Mouse (Mus musculus) right cerebral cortex, postnatal 25 days (tissue): ENCODE results near the gene Ppm1f.
"Not testable (repeated sequence)": the region's sequence is repeated elsewhere in the genome, so short reads cannot be mapped to it uniquely, and the experiment has no call there.

Experiments
- DNase-seq: peaks from one replicate; pipeline ENCODE4 v3.0.0; 2022

Gene Ppm1f

DNA sequence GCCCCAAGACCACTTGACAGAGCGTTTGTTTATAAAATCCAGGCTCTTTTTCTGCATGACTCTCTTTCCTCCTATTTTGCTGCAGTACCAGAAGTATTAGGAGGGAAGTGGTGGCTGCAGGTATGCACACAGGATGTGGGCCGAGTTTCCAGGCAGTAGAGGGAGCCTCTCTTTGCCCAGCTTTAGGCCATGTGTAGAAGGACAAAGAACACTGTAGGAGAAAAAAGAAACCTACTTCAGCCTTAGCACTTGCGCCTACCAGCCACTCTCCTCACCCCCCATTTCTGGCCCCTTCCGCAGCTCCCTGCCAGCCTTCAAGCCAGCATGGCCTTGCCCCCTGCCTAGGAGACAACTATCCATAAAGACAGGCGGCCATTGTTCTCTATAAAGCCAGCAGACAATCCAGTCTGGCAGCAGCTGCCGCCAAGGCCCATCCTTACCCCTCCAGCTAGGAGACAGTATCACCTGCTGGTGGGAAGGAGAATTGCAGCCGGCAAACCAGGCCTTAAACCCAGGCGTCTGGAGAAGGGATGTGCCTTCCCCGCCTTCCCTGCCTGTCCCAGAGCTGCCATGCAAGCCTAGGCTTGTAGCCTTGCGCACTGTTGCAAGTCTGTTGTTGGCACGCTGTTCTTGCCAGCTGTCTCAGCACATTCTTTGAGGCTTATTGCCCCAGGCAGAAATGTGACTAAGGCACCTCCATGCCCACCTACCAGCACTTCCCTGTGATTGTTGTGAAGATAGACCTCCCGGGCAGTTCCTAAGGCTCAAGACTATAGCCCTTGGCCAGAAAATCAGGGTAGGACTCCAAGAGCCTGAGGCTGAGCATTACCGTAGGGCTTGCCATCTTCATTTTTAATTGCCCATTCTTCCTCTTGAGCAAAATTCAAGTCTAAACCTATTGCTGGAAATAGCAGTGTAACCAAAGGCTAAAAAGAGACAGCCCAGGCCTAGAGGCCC, 15.7 kb downstream of the Ppm1f start:
- DNase-seq, result peak; percentile 73

DNA sequence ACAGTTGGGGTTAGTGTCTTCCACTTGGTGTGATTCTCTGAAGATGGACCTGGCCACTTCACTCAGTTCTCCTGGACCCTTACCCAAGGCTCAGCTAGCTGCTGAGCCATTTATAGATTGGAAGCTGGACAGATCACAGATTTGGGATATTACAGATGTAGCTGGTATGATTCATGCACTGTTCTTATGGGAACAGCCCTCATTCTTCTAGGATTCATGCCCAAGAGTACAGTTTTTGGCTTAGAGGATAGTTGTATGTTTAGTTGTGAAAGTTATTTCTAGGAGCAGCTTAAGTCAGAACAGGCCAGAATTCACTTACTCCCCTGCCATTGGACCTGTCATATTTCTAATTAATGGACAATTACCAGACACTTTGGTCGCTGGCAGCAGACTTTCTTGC, 17.2 kb downstream of the Ppm1f start:
- no peak for DNase-seq

DNA sequence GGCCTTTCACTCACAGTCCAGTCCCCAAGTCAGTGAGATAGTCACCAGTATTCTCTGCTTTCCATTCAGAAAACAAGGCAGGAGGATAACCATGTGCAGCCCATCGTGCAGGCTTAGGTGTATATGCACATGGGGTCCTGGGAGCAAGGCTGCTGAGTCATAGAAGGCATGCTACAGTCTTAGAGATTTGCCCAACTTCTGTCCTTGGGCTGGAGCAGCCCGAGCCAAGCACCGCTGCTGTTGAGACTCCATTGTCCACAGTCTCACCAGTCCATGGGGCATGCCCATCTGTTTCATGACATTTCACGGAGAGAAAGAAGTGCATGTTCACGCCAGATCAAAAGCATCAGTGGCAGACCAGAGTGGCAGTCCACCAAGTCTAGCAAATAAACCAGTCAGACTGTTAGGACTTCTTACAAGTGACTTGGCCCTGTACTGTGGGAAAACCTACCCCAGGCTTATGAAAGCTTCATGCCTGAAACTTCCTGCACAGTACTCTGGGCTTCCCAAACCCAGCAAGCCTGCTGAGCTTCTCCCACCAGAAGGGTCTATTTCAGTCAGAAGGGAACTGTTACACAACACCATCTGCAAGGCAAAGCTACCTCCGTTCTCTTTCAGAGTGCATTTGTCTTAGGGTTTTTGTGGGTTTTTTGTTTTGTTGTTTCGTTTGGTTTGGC, 22.3 kb downstream of the Ppm1f start:
- DNase-seq, result no peak

DNA sequence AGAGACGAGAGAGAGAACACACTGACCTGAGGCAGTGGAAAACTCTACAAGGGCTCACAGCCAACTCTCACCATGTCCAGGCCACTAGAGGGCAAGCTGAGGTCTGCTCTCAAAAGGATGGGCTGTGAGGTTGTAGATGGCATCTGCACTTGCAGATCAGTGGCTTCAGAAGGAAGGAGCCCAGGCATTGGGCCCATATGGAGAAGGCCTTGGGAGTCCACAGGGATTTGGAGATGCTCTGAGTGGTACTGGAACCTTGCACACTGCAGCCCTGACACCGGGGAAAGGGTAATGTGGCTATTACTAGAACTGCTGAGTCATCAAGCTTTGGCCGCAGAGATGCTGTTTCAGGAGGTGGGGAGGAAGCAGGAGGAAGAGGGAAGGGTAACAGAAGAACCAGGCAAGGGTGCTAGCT, 24.8 kb downstream of the Ppm1f start:
- DNase-seq, result no peak

DNA sequence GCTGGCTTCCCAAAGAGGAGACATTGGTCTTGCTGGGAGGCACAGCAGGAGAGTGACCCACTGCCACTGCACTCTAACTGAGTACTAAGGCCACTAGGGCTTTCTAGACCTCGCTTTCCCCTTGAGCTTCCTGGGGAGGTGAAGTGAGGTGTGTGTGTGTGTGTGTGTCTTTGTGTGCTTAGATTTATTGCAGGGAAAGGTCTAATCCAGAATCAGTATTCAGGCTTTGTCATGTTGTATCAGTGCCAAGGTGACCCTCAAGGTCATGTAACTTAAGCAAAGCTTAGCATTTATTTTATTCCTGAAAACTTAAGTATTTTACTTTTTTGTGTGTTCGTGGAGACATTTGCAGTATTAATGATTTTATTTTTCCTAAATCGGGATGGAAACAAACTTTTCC, 28.2 kb downstream of the Ppm1f start:
- no peak for DNase-seq

DNA sequence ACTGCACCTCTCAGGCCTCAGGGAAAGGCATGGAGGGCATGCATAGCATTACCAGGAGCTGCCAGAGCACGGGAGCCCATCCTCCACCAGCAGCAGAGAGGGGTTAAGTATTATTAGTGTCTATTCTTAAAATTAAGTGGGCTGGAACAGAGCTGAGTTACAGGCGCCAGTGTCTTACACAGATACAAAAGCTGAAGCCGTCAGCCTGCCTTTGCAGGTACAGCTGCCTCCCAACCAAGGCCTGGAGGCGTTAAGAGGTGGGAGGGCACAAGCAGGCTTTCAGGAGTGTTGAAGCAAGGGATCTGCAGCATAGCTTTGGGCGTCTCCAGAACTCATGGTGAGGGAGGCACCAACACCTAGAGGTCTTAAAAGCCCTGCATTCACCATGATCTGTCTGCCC, 30.3 kb downstream of the Ppm1f start:
- peak; percentile 55 for DNase-seq

DNA sequence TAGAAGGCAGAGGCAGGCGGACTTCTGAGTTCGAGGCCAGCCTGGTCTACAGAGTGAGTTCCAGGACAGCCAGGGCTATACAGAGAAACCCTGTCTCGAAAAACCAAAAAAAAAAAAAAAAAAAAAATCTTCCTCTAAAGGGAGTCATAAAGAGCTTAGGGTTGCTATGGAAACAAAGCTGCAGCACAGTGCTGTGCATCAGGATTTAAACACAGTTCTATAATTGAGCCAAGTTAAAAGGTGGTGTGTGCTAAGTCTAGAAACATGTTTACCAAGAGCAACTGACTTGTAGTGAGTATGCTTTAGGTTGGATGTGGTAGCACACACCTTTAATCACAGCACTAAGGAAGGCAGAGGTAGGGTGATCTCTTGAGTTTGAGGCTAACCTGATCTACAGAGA, 32.6 kb downstream of the Ppm1f start:
- DNase-seq, result not testable (repeated sequence)

DNA sequence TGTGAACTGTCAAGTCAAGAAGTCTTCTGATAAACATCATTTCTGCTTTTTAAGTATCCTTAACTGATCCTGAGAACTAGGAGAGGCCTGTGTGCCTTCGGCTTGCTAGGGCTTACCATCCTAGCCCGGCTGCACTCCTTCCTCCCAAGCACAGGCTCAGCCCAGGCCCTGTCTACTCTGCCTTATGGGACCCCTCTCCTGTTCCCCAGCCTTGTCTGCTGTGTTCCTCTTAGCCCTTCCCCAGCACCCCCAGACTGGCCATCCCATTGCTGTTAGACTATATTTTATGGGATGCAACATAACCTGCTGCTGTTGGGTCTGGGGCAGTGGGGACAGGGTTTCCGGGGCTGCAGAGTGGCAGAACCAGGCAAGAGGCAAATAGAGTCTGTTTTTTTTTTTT, 34.1 kb downstream of the Ppm1f start:
- no peak for DNase-seq

DNA sequence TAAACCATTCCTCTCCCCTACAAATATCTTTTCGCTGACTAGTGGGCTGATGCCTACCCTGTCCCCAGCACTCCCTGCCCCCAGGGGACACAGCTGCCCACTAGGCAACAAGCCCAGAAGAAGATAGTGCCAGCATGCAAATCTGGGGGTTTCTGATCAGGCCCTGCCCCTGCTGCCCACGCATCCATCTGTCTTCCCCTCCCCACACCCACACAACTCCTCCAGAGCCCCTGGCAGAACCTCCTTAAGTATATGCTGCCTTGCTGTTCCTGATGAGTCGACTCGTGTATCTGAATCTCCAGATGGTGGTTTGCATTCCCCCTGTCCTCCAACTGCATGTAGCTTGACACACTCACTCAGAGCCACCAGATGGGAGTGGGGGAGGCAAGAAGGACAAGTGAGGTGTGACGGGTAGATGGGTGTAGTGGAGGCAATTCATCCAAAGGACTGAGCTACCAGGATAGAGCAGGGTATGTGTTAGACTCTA, 34.6 kb downstream of the Ppm1f start:
- peak; percentile 90 for DNase-seq

DNA sequence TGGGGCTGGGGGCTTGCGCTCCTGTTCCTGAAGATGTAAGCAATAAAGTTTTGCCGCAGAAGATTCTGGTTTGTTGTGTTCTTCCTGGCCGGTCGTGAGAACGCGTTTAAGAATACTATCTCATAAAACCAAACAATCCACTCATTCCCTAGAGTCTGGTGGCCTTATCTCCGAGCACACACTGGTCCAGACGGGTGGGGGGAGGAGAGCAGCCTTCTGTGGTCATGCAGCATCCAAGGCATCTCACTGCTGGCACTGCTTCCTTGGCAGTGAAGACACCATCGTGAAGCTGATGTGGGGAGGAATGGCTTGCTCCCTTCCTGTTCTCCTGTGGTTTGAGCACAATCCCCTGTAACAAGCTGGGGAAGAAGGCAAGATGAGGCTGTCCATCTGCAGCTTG, 43.3 kb downstream of the Ppm1f start:
- no peak for DNase-seq

DNA sequence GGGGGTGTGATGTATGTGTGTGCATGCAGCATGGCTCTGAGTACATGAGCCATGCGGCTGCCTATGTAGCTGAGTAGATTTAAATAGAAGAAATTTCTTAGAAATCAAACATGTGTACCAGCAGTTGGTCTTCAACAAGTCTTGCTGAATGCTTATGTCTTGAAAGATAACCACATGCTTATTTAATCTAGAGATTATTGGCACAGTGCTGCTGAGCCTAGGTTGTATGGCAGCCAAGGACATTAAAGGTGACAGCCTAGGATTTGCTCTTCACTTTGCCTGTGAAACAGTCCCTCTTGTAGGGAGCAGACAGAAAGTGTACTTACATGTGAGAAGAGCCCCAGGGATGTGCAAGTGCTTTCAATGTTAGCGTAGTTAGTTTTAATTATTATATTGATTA, 44.8 kb downstream of the Ppm1f start:
- DNase-seq, result no peak

DNA sequence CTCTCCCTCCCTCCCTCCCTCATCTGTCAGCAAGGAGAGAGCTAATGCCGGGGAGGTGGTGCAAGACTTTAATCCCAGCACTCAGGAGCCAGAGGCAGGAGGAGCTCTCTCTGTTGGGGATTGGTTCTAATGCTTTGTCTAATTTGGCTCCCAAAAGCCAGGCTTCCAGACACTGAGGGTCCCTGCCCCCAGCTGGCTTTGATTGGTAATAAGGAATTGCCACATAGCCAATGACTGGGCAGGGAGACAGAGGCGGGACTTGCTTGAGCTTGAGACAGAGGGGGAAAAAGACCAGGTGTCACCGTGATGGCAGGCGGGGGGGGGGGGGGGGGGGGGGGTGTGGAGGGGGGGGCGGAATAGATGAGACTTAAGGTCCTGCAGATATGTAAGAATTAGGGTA, 62.3 kb downstream of the Ppm1f start:
- DNase-seq, result no peak

DNA sequence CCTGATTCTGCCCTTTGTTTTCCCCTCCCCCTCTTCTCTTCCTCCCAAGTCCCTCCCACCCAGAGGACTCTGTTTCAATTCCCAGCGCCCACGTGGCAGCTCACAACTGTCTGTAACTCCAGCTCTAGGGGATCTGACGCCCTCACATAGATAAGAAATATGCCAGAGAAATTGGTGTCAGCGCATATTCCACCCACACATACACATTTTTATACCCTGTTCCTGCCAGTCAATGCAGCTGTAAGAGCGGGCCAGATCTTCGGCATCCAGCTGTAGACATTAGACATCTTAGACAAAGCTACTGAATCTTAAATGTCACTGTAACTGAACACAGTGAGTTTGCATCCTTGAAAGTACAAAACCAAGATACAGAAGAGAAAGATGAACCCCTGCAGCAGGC, 63.6 kb downstream of the Ppm1f start:
- no peak for DNase-seq

DNA sequence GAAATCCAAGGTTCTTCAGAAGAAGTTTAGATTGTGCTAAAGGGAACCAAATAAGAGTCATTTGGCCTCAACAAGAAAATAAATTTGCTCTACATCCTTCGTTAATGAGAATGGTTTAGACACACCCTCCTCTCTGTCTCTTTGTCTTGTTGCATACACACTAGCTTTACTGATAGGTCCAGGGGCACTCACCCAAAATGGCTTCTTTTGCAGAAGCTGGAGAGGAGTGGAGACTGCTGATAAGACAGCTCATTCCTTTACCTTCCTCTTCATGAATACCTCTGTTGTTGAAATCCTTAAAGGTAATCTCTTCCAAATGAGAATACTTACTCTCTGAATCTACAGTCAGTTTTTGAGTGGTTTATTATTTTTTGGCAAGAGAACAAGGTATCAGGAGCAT, 68.9 kb downstream of the Ppm1f start:
- no peak for DNase-seq

DNA sequence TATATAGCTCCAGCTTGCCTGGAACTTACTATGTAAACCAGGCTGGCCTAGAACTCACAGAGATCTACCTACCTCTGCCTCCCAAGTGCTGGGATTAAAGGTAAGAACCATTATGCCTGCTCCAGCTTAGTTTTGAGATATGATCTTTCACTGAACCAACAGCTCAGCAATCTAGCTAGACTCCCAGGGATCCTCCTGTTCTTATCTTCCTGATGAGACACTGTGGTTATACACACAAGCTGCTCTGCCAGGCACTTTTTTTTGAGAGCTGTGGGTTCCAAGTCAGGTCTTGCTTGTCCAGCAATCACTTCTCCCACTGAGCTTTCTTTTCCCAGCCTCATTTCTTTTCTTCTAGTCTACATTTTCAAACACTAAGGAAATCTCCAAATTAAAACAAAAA, 70.0 kb downstream of the Ppm1f start:
- DNase-seq, result no peak
